Mouse (Mus musculus) olfactory bulb, adult 2 months (tissue): ENCODE data around the gene Ncoa4.

ENCODE experiments used
- CTCF ChIP-seq: fragments of 200-500 bp; IDR thresholded peaks from 2 replicates; pipeline ENCODE4 v1.5.1; 2012; ENCODE audit warnings: low read depth, mild to moderate bottlenecking, low read length, moderate library complexity; ENCODE audit not compliant: insufficient read depth
- POLR2A ChIP-seq: fragments of 200-500 bp; IDR thresholded peaks from 2 replicates; pipeline ENCODE4 v1.6.1; 2012; ENCODE audit warnings: mild to moderate bottlenecking, low read depth, low read length, moderate library complexity; ENCODE audit not compliant: insufficient read depth

DNA sequence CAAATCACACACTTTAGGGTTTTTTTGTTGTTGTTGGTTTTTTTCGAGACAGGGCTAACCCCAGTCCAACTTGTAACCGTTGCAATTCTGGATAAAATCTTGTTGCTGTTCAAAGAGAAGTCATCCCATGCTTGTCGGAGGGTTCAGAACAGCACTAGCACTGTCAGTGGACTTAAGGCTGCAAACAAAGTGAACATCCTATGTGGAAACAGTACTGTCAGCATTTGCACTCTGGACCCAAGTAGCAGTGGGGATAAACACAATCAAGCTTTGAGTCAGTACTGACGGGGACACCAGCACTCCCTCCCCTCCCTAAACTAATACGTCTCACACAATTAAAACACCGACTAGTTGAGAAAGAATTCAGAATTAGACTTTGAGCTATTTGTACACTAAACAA lies 21.2 kb downstream of the Ncoa4 start:
- TF ChIP-seq CTCF (no peak), POLR2A (no peak)
